Comparison of ENCODE assay signal across 8 mouse cellular contexts in genomic region chr13:48732168-48732841, GRCm38 (mm10).
A peak's percentile ranks its signal among the peaks of the same experiment; 100 is the strongest.
DNase-seq lines count a peak whose midpoint lies in the region; ATAC-seq lines count a peak whose summit lies in the region.

No protein-coding gene starts in this region.

- peaks cover 30% of the 10 kb centered on the region for H3K4me1 ChIP-seq in embryonic facial prominence, embryonic 15.5 days
- peaks cover 11% of the 10 kb centered on the region for H3K4me1 ChIP-seq in hindbrain, embryonic 16.5 days (ENCODE audit: control insufficient read depth, insufficient read depth, low read depth, low read length)
- peaks cover 9% of the 10 kb centered on the region; the same call in 1 of the 2 replicates for H3K4me1 ChIP-seq in liver, embryonic 11.5 days (replicated peaks; ENCODE audit: control insufficient read depth, insufficient read depth, low read length)
- H3K4me1 ChIP-seq in neural tube, embryonic 11.5 days (ENCODE audit: control insufficient read depth, insufficient read depth, low read length), result peaks cover 7% of the 10 kb centered on the region; the same call in 1 of the 2 replicates

- no peak overlapping the region for H3K9ac ChIP-seq in embryonic facial prominence, embryonic 15.5 days
- no peak overlapping the region for H3K9ac ChIP-seq in hindbrain, embryonic 16.5 days (ENCODE audit: low read depth, low read length)
- H3K9ac ChIP-seq in liver, embryonic 11.5 days (ENCODE audit: low read depth, low read length), result no peak overlapping the region
- H3K9ac ChIP-seq in neural tube, embryonic 11.5 days (ENCODE audit: low read length), result no peak overlapping the region

- H3K27ac ChIP-seq in embryonic facial prominence, embryonic 15.5 days (replicated peaks), result no peak overlapping the region
- H3K27ac ChIP-seq in hindbrain, embryonic 16.5 days (ENCODE audit: low read depth, low read length), result no peak overlapping the region
- H3K27ac ChIP-seq in liver, embryonic 11.5 days (ENCODE audit: low read depth, low read length), result no peak overlapping the region
- H3K27ac ChIP-seq in neural tube, embryonic 11.5 days (ENCODE audit: low read depth, low read length), result no peak overlapping the region

- H3K27me3 ChIP-seq in embryonic facial prominence, embryonic 15.5 days, result peaks cover 68% of the 10 kb centered on the region
- H3K27me3 ChIP-seq in hindbrain, embryonic 16.5 days (replicated peaks; ENCODE audit: control insufficient read depth, insufficient read depth, low read length), result peaks cover 30% of the 10 kb centered on the region
- peaks cover 64% of the 10 kb centered on the region for H3K27me3 ChIP-seq in liver, embryonic 11.5 days (replicated peaks; ENCODE audit: control insufficient read depth, insufficient read depth, low read length)
- peaks cover 47% of the 10 kb centered on the region for H3K27me3 ChIP-seq in neural tube, embryonic 11.5 days (ENCODE audit: control insufficient read depth, insufficient read depth, low read length)

- H3K4me2 ChIP-seq in embryonic facial prominence, embryonic 15.5 days (replicated peaks), result peak overlapping the region; percentile 50
- H3K4me2 ChIP-seq in hindbrain, embryonic 16.5 days (ENCODE audit: low read length), result peak overlapping the region; percentile 8; the same call in 1 of the 2 replicates
- peak overlapping the region; percentile 4 for H3K4me2 ChIP-seq in liver, embryonic 11.5 days
- H3K4me2 ChIP-seq in neural tube, embryonic 11.5 days (ENCODE audit: low read depth), result no peak overlapping the region

- DNase-seq in CD4-positive, CD25-positive, alpha-beta regulatory T cell, adult 2 months (ENCODE audit: low read depth, low spot score), result peak; percentile 39
- DNase-seq in adrenal gland, postnatal 14 days, result peak; percentile 52
- no peak for DNase-seq in liver, embryonic 11.5 days (ENCODE audit: low spot score)
- peak; percentile 59 for DNase-seq in neural tube, embryonic 11.5 days (ENCODE audit: low spot score)

- no peaks in the 10 kb centered on the region for H3K9me3 ChIP-seq in embryonic facial prominence, embryonic 15.5 days (replicated peaks)
- H3K9me3 ChIP-seq in hindbrain, embryonic 16.5 days (ENCODE audit: control insufficient read depth, low read length), result no peaks in the 10 kb centered on the region
- H3K9me3 ChIP-seq in liver, embryonic 11.5 days (ENCODE audit: control insufficient read depth, low read length), result no peaks in the 10 kb centered on the region
- no peaks in the 10 kb centered on the region for H3K9me3 ChIP-seq in neural tube, embryonic 11.5 days (ENCODE audit: control insufficient read depth, low read length)

- ATAC-seq in CD4-positive, CD25-positive, alpha-beta regulatory T cell, adult 4 months, result no peak
- ATAC-seq in embryonic facial prominence, embryonic 15.5 days (ENCODE audit: insufficient number of reproducible peaks, low FRiP score, low TSS enrichment, low read depth), result no peak
- ATAC-seq in hindbrain, embryonic 16.5 days, result no peak
- no peak for ATAC-seq in liver, embryonic 11.5 days (replicated peaks; ENCODE audit: low FRiP score)
- ATAC-seq in neural tube, embryonic 11.5 days (ENCODE audit: insufficient read depth, low FRiP score, low TSS enrichment), result no peak
- no peak for ATAC-seq in monocyte, adult 5-6 weeks (replicated peaks; ENCODE audit: insufficient number of reproducible peaks, low FRiP score, low TSS enrichment, poor library complexity, severe bottlenecking)

- H3K4me3 ChIP-seq in embryonic facial prominence, embryonic 15.5 days (replicated peaks), result peak overlapping the region; percentile 36; the same call in 1 of the 2 replicates
- H3K4me3 ChIP-seq in hindbrain, embryonic 16.5 days (ENCODE audit: low read length), result no peak overlapping the region
- H3K4me3 ChIP-seq in liver, embryonic 11.5 days (ENCODE audit: low read depth, low read length), result no peak overlapping the region
- no peak overlapping the region for H3K4me3 ChIP-seq in neural tube, embryonic 11.5 days (ENCODE audit: low read depth, low read length)

- 1% methylated on average over 29 of the region's 29 CpGs for WGBS in embryonic facial prominence, embryonic 15.5 days
- WGBS in hindbrain, embryonic 16.5 days, result 2% methylated on average over 29 of the region's 29 CpGs
- 5% methylated on average over 29 of the region's 29 CpGs for WGBS in liver, embryonic 11.5 days
- WGBS in neural tube, embryonic 11.5 days, result 2% methylated on average over 29 of the region's 29 CpGs

- H3K36me3 ChIP-seq in embryonic facial prominence, embryonic 15.5 days, result no peaks in the 10 kb centered on the region
- no peaks in the 10 kb centered on the region for H3K36me3 ChIP-seq in hindbrain, embryonic 16.5 days (ENCODE audit: control insufficient read depth, insufficient read depth, low read length)
- H3K36me3 ChIP-seq in liver, embryonic 11.5 days (ENCODE audit: control insufficient read depth, insufficient read depth, low read length), result no peaks in the 10 kb centered on the region
- H3K36me3 ChIP-seq in neural tube, embryonic 11.5 days (ENCODE audit: control insufficient read depth, insufficient read depth, low read length), result no peaks in the 10 kb centered on the region
